Mouse (Mus musculus) granulocyte monocyte progenitor cell, adult 5-6 weeks (primary cell): ENCODE measurements around the gene Elmo2. TPM values are rescaled to one million over a fixed set of nuclear protein-coding genes. Genes with fewer than 3 reads are reported as not detected.

ENCODE experiments used
- total RNA-seq, 2 experiments: library from RNA; stranded (forward) in 1 of 2; stranded (reverse) in 1 of 2; fragments of 200-712, 200-1000 nt in 1 of 2; fragments of >200 nt in 1 of 2; fragmentation: Nextera tagmentation in 1 of 2; gene quantifications; 2 replicates each; pipeline ENCODE4 v1.2.3; 2014 to 2017

The Elmo2 gene
- total RNA-seq, 2 experiments from 2014 or later: 28.5 to 53.2 TPM

Other genes with a start within 250 kb of the Elmo2 start
- not detected in 2 replicates for gene 1700025C18Rik, start 235.7 kb downstream of the Elmo2 start, total RNA-seq (2014; fragmentation: Nextera tagmentation)
- gene 1700025C18Rik, start 235.7 kb downstream of the Elmo2 start, total RNA-seq (2017): not detected in 2 replicates
- gene Cdh22, start 91.6 kb downstream of the Elmo2 start, total RNA-seq (2014; fragmentation: Nextera tagmentation): not detected in 2 replicates
- gene Cdh22, start 91.6 kb downstream of the Elmo2 start, total RNA-seq (2017): not detected in 2 replicates
- gene Slc35c2, start 38.6 kb downstream of the Elmo2 start, total RNA-seq (2014; fragmentation: Nextera tagmentation): 90.6 and 93.9 TPM in 2 replicates
- gene Slc35c2, start 38.6 kb downstream of the Elmo2 start, total RNA-seq (2017): 79.6 and 89.9 TPM in 2 replicates
- not detected in 2 replicates for gene Zfp663, start 42.2 kb upstream of the Elmo2 start, total RNA-seq (2014; fragmentation: Nextera tagmentation)
- not detected in 2 replicates for gene Zfp663, start 42.2 kb upstream of the Elmo2 start, total RNA-seq (2017)
- not detected in 2 replicates for gene Zfp334, start 61.8 kb upstream of the Elmo2 start, total RNA-seq (2014; fragmentation: Nextera tagmentation)
- gene Zfp334, start 61.8 kb upstream of the Elmo2 start, total RNA-seq (2017): not detected in 2 replicates
- not detected in 2 replicates for gene Ocstamp, start 73.9 kb upstream of the Elmo2 start, total RNA-seq (2014; fragmentation: Nextera tagmentation)
- not detected in 2 replicates for gene Ocstamp, start 73.9 kb upstream of the Elmo2 start, total RNA-seq (2017)
- gene Slc13a3, start 146.8 kb upstream of the Elmo2 start, total RNA-seq (2014; fragmentation: Nextera tagmentation): not detected in 2 replicates
- gene Slc13a3, start 146.8 kb upstream of the Elmo2 start, total RNA-seq (2017): 0.04 and 0.67 TPM in 2 replicates
- 4.6 and 7.0 TPM in 2 replicates for gene Trp53rka, start 166.8 kb upstream of the Elmo2 start, total RNA-seq (2014; fragmentation: Nextera tagmentation)
- 8.4 and 15.7 TPM in 2 replicates for gene Trp53rka, start 166.8 kb upstream of the Elmo2 start, total RNA-seq (2017)
- 0.21 and 1.3 TPM in 2 replicates for gene Slc2a10, start 177.3 kb upstream of the Elmo2 start, total RNA-seq (2014; fragmentation: Nextera tagmentation)
- not detected in 2 replicates for gene Slc2a10, start 177.3 kb upstream of the Elmo2 start, total RNA-seq (2017)